Mouse (Mus musculus) forelimb bud, embryonic 11.5 days (tissue): ENCODE data around the gene Rpl36.

Experiments
- DNase-seq: peaks from one replicate; pipeline ENCODE4 v3.0.0-alpha.2; 2012; ENCODE audit warnings: low read depth, low spot score

Rpl36 gene

GRCm38 (mm10) chr17:56647546-56647945 lies 34.3 kb downstream of the Rpl36 start:
- no peak for DNase-seq

- DNase-seq: no peak
Observed at GRCm38 (mm10) chr17:56651801-56652200, 38.6 kb downstream of the Rpl36 start.

- DNase-seq: no peak
Observed at GRCm38 (mm10) chr17:56654771-56655170, 41.6 kb downstream of the Rpl36 start.

- DNase-seq: no peak
Observed at GRCm38 (mm10) chr17:56655311-56655710, 42.1 kb downstream of the Rpl36 start.

- no peak for DNase-seq
Observed at GRCm38 (mm10) chr17:56656171-56656570, 43.0 kb downstream of the Rpl36 start.

- no peak for DNase-seq
Observed at GRCm38 (mm10) chr17:56663659-56664058, 50.4 kb downstream of the Rpl36 start.
